Mouse (Mus musculus) kidney, adult 11 months (tissue): ENCODE data around the gene Bub1b.

Experiments used
- DNase-seq: peaks from one replicate; pipeline ENCODE4 v3.0.0; 2022

The Bub1b gene

DNA sequence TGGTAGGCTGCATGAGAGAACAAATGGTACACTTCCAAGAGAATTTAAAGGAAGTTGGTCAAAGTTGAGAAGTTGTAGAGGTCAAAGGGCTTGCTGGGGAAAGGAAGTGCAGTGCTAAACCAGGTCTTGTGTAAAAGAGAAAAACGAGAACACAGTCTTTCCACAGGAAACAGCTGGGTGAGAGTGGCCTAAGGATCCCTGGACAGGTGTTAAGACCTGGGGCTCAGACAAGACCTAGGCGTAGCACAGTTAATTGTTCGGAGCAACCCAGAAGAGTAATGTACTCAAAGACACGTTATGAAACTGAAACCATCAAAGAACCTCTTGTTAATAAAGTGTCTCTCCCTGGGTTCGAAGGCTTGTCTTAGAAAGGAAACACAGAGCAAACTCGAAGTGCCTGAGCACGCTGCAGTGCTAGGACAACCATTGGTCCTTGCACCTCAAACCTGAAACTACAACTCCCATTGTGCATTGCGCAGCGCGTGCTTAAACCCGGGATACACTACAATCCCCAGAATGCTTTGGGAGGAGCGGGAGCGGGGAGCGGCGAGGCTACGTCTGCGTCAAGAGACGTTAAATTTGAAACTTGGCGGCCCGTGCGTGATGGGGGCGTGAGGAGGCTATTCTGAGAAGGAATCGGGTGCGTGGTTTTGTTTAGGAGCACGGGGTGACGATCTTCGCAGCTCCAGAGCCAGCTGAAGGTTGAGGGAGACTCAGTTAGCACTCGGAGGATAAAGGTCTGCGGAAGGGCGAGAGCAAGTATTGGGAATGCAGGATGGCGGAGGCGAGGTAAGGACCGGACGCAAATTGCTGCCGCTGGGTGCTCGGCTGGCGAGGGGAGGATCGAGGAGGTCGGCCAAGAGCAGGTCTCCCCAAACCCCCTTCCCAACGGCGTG lies at the start of gene Bub1b:
Bub1b (plus strand) TSS at position 539 of the 896 bp plus-strand sequence.
- DNase-seq: peak; percentile 87

DNA sequence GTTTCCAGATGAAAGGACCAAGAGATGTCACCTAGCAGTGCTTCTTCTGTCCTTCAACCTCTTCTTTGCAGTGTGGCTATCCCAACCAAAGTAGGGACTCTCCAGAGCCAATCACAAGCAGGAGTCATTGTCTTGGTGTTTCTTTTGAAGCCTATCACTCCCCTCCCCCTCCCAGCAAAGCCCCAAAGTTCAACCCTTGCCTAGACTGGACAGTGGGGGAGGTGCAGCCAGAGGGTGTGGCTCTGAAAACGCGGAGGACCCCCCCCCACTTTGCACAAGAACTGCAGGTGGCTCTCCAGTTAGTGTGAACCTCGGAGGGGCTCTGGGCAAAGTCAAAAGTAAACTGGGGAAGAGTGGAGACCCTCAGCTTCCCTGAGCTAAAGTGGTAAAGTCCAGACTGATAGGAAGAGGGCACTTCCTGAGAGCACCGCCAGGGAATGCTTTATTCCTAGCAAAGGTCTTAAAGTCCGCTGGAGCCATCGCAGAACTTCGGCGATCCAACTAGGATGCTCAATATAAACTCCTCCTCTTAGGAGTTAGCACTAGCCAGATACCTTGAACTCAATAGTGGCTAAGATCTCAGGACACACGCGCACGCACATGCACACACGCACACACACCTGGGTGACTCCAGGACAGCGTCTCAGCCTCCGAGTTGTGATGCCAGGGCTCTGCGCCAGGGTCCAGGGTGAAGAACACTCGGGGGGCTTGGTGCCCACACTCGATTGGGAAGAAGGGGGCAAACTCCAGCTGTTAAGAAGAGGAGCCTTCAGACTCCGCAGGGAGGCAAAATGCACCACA lies 49.4 kb upstream of the Bub1b start:
- DNase-seq: peak; percentile 37

DNA sequence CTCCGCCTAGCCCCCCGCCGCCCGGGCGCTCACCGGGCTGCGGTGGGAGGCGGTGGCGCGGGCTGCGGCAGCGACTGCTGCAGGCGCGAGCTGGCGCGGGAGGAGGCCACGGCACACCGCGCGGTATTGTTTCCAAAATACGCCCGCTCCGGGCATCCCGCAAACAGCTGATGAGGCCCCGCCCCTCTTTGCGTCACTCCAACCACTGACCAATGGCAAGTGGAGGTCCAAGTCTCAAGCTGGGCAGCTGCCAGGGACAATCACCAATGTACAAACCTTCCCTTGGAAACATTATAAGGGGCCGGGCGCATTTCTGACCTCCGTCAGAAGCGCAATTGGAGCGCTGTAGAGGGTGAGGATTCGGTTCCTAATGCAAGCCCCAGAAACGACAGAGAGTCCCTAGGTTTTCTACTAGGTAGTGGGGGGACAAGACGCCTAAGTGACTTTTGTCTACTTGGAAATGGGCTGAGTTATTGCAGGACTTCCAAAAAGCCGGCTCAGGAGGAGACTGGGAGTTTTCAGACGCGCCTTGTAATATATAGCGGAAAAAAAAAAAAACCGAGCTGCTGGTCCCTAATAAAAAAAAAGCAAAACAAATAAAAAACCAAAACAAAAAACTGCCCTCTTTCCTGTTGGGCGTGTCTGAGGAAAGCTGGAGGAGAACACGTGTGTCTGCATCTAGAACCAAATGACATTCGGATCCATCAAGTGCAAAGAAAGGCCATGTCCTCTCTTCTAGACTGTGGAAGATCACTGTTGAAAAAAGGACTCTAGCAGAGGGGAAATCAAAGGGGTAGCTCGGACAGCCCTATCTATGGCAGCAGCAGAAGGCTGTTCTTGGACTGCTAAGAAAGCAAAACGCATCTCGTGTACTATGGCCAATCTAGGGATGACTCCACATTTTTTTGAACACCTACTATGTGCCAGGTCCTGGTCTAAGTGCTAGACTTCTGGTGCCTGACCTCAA lies 48.2 kb upstream of the Bub1b start, which contains the start of gene Bmf:
Bmf (minus strand) TSS at position 181 of the 967 bp plus-strand sequence.
- peak; percentile 99 for DNase-seq

DNA sequence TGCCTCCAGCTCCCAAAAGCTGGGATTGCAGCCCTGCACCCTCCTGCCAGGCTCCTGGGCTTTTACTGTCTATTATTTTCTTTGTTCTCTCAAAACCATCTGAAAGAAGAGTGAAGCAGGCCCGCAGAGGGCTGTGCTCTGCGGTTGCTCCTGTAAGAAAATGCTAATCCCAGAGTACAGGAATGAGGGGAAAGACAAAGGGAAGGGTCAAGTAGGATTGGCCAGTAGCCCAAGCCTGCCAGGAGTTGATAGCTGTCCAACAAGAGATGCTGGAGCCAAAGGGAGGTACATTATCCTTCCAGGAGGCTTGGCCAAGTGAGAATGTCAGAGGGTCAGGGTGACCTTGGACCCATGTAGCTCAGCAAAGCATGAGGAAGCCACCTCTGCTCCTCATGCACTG lies 46.4 kb upstream of the Bub1b start:
- peak; percentile 65 for DNase-seq

DNA sequence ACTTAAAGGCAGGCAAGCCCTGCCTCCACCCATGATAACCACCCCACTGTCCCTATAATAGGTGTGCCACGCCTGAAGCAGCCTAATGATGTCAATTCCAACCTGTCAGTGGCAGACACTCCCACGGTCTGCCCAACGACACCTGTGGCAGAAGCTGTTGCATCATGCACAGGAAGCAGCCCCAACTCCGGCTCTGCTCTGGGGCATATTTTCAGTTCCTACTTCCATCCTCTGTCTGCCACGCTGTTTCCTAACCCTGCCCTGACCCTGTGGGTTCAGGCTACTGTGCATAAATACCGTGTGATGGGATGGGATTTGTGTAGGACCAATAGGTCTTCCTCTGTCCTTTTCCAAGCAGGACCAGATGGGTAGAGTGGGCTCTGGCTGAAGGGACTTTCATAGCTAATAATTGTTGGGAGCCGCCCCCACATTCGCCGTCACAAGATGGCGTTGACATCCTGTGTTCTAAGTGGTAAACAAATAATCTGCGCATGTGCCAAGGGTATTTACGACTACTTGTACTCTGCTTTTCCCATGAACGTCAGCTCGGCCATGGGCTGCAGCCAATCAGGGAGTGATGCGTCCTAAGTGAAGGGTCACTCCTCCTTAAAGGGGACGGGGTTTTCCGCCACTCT lies 43.5 kb upstream of the Bub1b start:
- DNase-seq: peak; percentile 86

DNA sequence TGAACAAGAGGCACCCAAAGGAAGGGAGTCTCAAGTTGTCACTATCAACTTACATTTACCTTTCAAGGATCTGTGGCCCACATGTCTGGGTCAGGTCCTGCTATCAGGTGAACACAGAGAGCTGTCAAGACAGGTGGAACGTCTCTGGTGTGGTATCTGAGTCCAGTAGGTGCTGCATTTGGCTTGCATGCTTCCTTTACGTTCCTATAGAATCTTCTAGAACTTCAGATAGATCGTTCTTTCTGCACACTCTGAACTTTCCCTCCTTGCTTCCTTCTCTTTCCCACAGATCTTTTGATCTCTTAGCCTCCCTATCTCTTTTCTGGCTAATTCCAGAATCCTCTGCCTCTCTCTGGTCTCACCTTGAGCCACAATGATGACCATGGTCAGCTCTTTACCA lies 39.6 kb upstream of the Bub1b start:
- no peak for DNase-seq

DNA sequence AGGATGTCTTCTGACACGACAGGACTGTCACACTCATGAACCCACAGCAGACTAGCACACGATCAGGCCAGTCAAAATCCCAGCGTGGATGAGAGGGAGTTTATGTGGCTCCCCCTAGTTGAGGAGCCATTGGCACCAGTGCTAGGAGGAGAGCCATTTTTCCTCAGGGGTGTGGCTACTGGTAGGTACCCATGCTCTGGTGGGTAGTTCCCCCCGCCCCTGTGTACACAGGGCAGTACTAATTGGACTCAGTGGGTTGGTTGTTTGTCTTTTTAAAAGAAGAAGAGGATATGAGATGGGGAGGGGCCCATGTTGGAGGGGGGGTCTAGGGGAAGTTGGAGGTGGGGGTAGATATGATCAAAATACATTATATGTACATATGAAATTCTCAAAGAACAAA lies 36.0 kb upstream of the Bub1b start:
- no peak for DNase-seq

DNA sequence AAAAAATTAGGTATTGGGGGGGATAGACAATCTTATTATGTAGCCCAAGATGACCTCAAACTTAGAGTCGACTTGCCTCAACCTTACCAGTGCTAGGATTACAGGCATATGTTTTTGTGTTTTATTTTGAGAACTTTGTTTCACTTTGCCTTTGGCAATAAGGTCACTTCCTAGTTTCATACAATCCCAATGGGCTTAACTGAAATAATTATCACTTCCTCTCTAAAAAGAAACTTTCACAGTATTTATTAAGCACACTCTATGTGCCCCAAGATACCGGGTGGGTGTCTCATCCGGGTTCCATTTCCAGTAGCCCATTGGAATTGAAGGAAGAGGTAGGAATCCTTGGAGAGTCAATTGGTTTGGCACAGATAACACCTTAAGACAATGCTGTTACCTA lies 35.6 kb upstream of the Bub1b start:
- DNase-seq: no peak

DNA sequence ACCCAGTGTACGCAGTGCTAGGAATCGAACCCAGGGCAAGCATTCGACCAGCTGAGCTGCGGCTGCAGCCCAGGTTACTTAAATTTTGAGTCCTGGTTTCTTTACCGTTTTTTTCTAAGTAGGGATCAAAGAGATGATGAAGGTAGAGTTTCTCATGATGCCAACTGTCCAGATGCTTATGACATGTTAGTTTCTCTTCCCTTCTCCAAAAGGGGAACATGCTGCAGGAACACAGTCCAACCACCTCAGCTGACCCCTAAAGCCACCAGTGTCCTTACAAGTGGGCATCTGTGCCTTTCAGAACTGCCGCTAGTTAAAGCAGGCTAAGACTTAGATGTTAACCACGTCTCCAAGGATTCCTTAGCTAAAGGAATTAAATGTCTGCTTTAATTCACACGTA lies 30.8 kb upstream of the Bub1b start:
- DNase-seq: no peak

DNA sequence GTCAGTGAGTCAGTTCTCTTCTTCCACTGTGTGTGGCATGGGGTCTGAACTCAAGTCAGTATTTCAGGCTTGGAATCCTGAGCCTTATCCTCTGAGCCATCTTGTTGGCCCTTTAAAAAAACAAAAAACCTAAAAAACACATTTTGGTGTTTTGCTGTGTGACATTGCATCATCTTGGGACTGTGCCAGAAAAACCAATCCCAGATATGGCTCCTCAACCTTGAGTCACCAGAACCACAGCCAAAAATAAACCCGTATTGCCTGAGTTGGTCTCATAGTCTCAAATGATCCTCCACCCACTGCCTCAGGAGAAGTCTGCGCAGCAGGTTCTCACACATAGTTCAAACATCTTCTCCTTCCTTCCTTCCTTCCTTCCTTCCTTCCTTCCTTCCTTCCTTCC lies 27.1 kb upstream of the Bub1b start:
- DNase-seq: no peak

DNA sequence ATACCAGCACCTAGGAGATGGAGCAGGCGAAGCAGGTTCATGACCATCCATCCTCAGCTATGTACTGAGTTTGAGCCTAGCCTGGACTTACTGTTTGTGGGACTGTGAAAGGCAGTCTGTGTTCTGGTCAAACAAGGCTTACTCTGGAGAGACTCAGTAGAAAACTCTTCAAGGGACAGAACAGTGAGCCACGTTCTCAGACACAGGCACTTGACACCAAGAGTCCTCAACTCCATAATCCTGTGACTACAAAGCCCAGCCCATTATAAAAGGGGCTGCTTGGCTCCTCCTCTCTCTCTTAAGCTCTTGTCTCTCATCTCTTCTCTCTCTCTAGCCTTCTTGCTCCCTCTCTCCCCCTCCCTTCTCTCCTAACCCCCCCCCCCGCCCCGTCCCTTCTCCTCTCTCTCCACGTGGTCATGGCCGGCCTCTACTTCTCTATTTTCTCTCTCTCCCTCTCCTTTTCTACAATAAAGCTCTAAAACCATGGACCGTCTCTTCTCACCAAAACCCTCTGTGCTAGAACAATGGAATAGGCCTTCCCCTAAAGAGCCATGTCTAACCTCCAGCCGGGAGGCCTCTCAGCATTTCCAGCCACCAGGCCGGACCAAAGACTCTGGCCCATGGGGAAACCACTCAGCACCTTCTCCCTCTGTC lies 25.7 kb upstream of the Bub1b start:
- no peak for DNase-seq

DNA sequence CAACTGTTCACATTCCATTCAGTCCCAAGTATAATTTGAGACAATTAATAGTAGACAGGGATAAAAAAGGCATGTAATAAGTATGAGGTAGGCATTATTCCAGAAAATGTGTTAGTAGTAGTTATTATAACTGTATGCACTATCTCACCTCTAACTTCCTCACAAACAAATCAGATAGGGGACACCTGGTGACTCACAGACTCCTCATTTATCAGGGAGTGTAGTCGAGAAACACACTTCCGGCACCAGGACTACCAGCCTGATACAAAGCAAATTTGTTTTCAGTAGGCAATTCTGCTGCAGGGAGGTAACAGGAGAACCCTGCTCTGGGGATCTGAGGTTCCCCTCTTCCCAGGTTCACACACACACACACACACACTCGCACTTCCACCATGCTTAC lies 24.9 kb upstream of the Bub1b start:
- DNase-seq: no peak

DNA sequence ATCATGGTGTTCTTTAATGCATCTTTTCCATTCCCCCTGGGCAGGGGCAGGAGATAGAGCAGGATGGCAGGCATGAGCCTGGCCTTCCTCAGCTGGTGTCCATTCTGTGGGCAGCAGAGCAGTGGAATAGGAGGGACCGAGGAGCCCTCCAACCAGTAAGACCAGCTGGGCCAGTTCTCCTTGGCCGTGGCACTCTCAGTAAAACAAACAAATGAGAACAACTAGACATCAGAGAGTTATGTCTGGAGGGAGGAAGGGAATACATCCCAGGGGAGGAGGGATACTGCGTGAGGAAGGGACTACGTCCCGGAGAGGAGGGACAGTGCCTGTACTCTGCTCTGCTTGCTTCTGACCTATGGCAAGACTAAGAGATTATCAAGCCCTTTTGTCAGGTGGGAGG lies 12.0 kb upstream of the Bub1b start:
- no peak for DNase-seq

DNA sequence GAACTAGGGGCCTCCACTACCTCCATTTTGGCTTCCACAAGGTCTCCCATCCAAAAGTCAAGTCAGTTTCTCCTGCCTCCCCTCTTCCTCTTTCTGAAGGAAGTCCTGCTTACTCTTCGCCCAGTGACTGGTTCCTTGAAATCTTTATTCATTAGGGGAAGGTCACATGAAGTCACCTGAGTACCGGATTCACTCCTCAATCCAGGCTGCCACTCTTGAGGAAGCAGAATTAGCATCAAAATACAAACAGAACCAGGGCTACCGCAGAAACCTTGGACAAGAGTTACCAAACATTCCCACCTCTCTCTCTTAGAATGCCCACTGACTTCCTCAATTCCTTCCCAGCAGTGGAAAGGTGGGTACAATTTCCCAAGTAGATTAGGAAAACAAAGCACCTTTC lies 10.3 kb upstream of the Bub1b start:
- DNase-seq: no peak

DNA sequence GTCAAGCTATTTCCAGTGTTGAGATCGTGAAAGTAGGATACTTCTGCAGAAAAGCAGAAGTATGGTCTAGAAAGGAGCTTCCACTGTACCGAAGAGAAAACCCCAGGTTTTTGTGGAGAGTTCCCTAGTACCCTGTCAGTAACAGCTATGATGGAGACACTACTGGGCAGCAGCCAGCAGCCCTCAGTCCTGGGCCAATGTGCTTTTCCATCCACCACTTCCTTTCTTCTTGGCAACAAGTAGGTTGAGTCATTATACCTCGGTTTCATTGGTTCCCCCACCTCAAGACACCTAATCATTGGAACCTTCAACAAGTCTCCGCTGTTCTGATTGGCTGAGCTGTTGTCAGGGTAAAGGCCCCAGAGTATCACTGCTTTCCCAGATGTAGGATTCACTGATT lies 6.9 kb upstream of the Bub1b start:
- DNase-seq: no peak

DNA sequence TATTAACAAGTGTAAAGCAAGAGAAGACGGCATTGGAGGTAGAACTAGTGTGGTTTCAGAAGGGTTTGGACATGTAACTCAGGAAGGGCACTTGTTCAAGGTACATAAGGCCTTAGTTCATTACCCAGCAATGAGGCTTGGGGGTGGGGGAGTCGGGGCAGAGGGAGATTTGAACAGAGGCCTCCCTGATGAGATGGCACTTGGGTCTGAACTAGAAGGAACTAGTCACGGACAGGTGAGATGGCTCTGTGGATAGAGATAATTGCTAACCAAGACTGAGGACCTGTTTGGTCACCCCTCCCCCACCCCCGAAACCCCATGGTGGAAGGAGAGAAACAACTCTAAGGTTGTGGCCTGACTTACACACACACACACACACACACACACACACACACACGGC lies 1.1 kb downstream of the Bub1b start:
- DNase-seq: no peak

DNA sequence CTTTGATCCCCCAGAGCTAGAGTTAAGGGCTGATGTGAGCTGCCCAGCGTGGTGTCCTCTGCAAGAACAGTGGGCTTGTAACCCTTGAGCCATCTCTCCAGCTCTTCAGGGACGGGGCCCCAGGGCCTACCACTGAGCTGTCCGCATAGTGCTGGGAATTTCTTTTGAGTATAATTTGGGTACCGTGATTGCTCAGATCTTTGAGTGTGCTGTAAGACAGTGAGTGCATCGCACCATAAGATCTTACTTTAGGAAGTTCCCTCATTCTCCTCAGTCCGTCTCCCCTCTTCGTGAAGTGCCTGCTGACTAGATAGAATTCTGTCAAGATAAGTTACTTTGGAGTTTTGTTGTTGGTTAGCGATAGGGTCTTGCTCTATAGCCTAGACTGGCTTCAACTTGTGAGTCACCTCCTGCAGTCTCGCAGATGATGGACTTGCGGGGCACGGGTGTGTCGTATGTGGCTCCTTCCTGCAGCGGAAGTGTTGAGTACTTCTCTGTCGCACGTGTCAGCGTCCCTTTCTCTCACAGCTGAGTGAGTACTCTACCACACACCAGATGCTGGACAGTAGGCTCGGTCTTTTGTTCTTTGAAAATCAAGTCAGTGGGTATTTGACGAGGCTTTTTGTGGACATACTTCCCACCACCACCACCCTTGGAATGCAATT lies 3.7 kb downstream of the Bub1b start:
- no peak for DNase-seq

DNA sequence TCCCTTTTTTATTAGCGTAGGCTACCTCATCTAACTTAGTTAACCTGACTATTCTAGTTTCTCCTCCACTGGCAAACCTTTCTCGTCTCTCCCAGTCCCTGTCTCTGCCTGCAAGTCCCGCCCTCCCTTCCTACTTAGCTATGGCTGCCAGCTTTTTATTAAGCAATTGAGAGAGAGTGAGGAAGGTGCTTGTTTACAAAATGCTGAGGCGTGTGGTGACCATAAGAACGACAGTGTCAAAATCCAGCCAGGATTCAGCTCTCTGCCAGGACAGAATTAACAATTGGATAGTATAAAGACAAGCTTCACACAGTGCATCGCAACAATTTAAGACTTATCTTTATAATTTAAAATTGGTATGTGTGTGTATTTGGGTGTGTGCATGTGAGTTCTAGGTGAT lies 6.1 kb downstream of the Bub1b start:
- no peak for DNase-seq

DNA sequence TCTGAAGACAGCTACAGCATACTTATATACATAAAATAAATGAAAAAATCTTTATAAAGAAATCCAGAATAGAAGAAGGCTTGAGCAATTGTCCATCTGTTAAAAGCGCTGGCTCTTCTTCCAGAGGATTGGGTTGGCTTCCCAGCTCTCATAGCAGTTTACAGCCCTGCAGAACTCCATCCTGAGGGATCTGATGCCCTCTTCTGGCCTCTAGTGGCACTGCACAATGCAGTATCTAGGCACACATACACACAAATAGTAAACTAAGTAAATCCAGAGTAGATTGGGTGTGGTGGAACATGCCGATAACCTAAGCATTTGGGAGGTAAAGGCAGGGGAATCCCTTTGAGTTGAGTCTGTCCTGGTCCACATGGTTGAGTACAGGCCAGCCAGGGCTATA lies 8.0 kb downstream of the Bub1b start:
- DNase-seq: peak; percentile 17

DNA sequence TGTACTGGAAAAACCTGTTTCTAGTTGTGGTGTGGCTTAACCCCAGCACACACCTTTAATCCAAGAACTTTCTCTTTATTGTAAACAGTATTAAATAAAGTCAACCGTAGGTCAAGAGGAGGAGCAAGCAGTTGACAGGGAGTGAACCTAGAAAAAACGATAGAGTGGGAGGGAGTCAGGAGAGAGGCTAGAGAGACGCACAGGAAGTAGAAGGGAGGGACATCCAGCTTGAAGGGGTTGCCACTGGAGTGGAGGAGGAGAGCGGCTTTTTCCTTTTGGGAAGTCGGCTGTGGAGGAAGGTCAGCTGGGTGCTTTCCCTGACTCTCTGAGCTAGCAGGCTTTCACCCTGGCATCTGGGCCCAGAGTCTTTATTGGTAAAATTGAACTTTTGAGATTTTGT lies 9.0 kb downstream of the Bub1b start:
- DNase-seq: no peak

DNA sequence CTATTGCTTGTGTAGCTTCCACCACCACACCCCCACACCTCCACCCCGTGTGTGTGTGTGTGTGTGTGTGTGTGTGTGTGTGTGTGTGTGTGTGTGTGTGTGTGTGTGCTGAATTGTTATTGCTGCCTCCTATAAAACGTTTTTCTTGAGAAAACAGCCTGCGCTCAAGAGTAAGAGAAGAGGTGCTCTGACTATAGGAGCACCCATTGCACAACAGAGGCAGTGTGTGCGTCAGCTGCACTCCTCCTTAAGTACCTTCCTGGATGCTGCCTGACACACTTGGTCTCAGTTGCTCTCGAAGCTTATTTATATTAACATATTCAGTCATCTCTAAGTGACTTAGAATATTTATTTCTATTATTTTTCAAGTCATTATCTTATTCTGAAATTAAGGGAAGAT lies 20.0 kb downstream of the Bub1b start:
- DNase-seq: no peak
